Mouse (Mus musculus) neural tube, embryonic 13.5 days (tissue): ENCODE measurements around the gene Fam81a. TPM values are rescaled to one million over a fixed set of nuclear protein-coding genes. Genes with fewer than 3 reads are reported as not detected.

ENCODE experiments used
- ATAC-seq: fragments of 200-750 bp; cut with Nextera tagmentation; 2 replicates; pipeline ENCODE4 v1.8.0; 2017; ENCODE audit warnings: low read depth, mild to moderate bottlenecking, moderate TSS enrichment, moderate library complexity
- H3K27ac ChIP-seq: fragments of 300-500 bp; sonication (generic); replicated peaks from 2 replicates; pipeline ENCODE4 v1.5.1; 2015; ENCODE audit warnings: moderate library complexity, mild to moderate bottlenecking, inconsistent platforms
- H3K27me3 ChIP-seq: fragments of 300-500 bp; sonication (generic); 2 replicates; pipeline ENCODE4 v1.6.1; 2015; ENCODE audit warnings: mild to moderate bottlenecking, inconsistent platforms
- H3K36me3 ChIP-seq: fragments of 300-500 bp; sonication (generic); 2 replicates; pipeline ENCODE4 v1.6.1; 2015; ENCODE audit warnings: mild to moderate bottlenecking, inconsistent platforms
- H3K4me1 ChIP-seq: fragments of 300-500 bp; sonication (generic); replicated peaks from 2 replicates; pipeline ENCODE4 v1.6.1; 2015; ENCODE audit warnings: inconsistent platforms
- H3K4me2 ChIP-seq: fragments of 300-500 bp; sonication (generic); 2 replicates; pipeline ENCODE4 v1.6.1; 2015; ENCODE audit warnings: inconsistent platforms, mild to moderate bottlenecking, moderate library complexity
- H3K4me3 ChIP-seq: fragments of 300-500 bp; sonication (generic); 2 replicates; pipeline ENCODE4 v1.5.1; 2015; ENCODE audit warnings: mild to moderate bottlenecking, inconsistent platforms
- H3K9ac ChIP-seq: fragments of 300-500 bp; sonication (generic); 2 replicates; pipeline ENCODE4 v1.6.1; 2015; ENCODE audit warnings: moderate library complexity, mild to moderate bottlenecking, inconsistent platforms
- H3K9me3 ChIP-seq: fragments of 300-500 bp; sonication (generic); 2 replicates; pipeline ENCODE4 v1.6.1; 2016; ENCODE audit warnings: inconsistent platforms
- WGBS: fragments of 180-500 bp; shearing (Covaris S2); methylation state at CpG from one replicate; pipeline ENCODE4 v1.1.7; 2015; 5-methylcytosine and 5-hydroxymethylcytosine counted together
- polyA plus RNA-seq: library from polyadenylated mRNA; unstranded; fragments of >200 nt; fragmentation: Nextera tagmentation; extraction: Ambion mirVana; gene quantifications from 2 replicates; pipeline ENCODE4 v1.2.1, GENCODE M21; 2015

The Fam81a gene
- polyA plus RNA-seq, 1 experiment from 2014 or later = 5.1 TPM

- Histone ChIP-seq H3K4me2 (no peak overlapping the region), H3K27me3 (no peaks in the 10 kb centered on the region), H3K9me3 (no peaks in the 10 kb centered on the region), H3K4me3 (no peak overlapping the region), H3K9ac (no peak overlapping the region), H3K4me1 (no peaks in the 10 kb centered on the region), H3K27ac (no peak overlapping the region), H3K36me3 (no peaks in the 10 kb centered on the region)
- WGBS = 61% methylated on average over 6 of the region's 6 CpGs
- no peak for ATAC-seq
These were observed 93.5 kb downstream of the Fam81a start for GRCm38 (mm10) chr9:70048751-70049415.

GRCm38 (mm10) chr9:70048280-70048679, 94.1 kb downstream of the Fam81a start:
- Histone ChIP-seq H3K4me1 (no peaks in the 10 kb centered on the region), H3K4me3 (no peak overlapping the region), H3K27me3 (no peaks in the 10 kb centered on the region), H3K4me2 (no peak overlapping the region), H3K36me3 (no peaks in the 10 kb centered on the region), H3K27ac (no peak overlapping the region), H3K9me3 (no peaks in the 10 kb centered on the region), H3K9ac (no peak overlapping the region)
- WGBS = 45% methylated on average over 5 of the region's 5 CpGs
- ATAC-seq = no peak

GRCm38 (mm10) chr9:70047839-70048238, 94.5 kb downstream of the Fam81a start:
- Histone ChIP-seq H3K36me3 (no peaks in the 10 kb centered on the region), H3K27me3 (no peaks in the 10 kb centered on the region), H3K9me3 (no peaks in the 10 kb centered on the region), H3K27ac (no peak overlapping the region), H3K4me2 (no peak overlapping the region), H3K9ac (no peak overlapping the region), H3K4me3 (no peak overlapping the region), H3K4me1 (no peaks in the 10 kb centered on the region)
- 70% methylated on average over 3 of the region's 3 CpGs for WGBS
- ATAC-seq = no peak

- no peak overlapping the region for H3K27ac ChIP-seq
- no peaks in the 10 kb centered on the region for H3K36me3 ChIP-seq
- no peak for ATAC-seq
- H3K9ac ChIP-seq = no peak overlapping the region
- no peaks in the 10 kb centered on the region for H3K9me3 ChIP-seq
- 93% methylated on average over 6 of the region's 6 CpGs for WGBS
- no peaks in the 10 kb centered on the region for H3K4me1 ChIP-seq
- H3K4me3 ChIP-seq = no peak overlapping the region
- no peak overlapping the region for H3K4me2 ChIP-seq
- H3K27me3 ChIP-seq = no peaks in the 10 kb centered on the region
These were observed 96.1 kb downstream of the Fam81a start for GRCm38 (mm10) chr9:70046255-70046654.

GRCm38 (mm10) chr9:70044865-70045264, 97.5 kb downstream of the Fam81a start:
- Histone ChIP-seq H3K9ac (no peak overlapping the region), H3K27ac (no peak overlapping the region), H3K4me3 (no peak overlapping the region), H3K4me1 (no peaks in the 10 kb centered on the region), H3K4me2 (no peak overlapping the region), H3K36me3 (no peaks in the 10 kb centered on the region), H3K27me3 (no peaks in the 10 kb centered on the region), H3K9me3 (no peaks in the 10 kb centered on the region)
- ATAC-seq = no peak
- WGBS = 88% methylated on average over 2 of the region's 2 CpGs

- WGBS = 60% methylated on average over 1 of the region's 1 CpGs
- no peak for ATAC-seq
- H3K27ac ChIP-seq = no peak overlapping the region
- H3K4me1 ChIP-seq = no peaks in the 10 kb centered on the region
- no peak overlapping the region for H3K4me3 ChIP-seq
- no peak overlapping the region for H3K4me2 ChIP-seq
- no peaks in the 10 kb centered on the region for H3K36me3 ChIP-seq
- H3K27me3 ChIP-seq = no peaks in the 10 kb centered on the region
- no peaks in the 10 kb centered on the region for H3K9me3 ChIP-seq
- no peak overlapping the region for H3K9ac ChIP-seq
These were observed 99.4 kb downstream of the Fam81a start for GRCm38 (mm10) chr9:70042935-70043334.

- no peak overlapping the region for H3K27ac ChIP-seq
- H3K4me2 ChIP-seq = no peak overlapping the region
- ATAC-seq = no peak
- H3K36me3 ChIP-seq = no peaks in the 10 kb centered on the region
- no peak overlapping the region for H3K9ac ChIP-seq
- H3K9me3 ChIP-seq = no peaks in the 10 kb centered on the region
- no peaks in the 10 kb centered on the region for H3K4me1 ChIP-seq
- H3K4me3 ChIP-seq = no peak overlapping the region
- H3K27me3 ChIP-seq = no peaks in the 10 kb centered on the region
- 96% methylated on average over 4 of the region's 4 CpGs for WGBS
These were observed 100.2 kb downstream of the Fam81a start for GRCm38 (mm10) chr9:70042137-70042536.

GRCm38 (mm10) chr9:70040570-70040969, 101.8 kb downstream of the Fam81a start:
- WGBS = 84% methylated on average over 11 of the region's 11 CpGs

GRCm38 (mm10) chr9:70039597-70040385, 102.6 kb downstream of the Fam81a start:
- no peaks in the 10 kb centered on the region for H3K36me3 ChIP-seq
- no peaks in the 10 kb centered on the region for H3K27me3 ChIP-seq
- no peak for ATAC-seq
- H3K4me1 ChIP-seq = no peaks in the 10 kb centered on the region
- H3K4me2 ChIP-seq = no peak overlapping the region
- no peak overlapping the region for H3K27ac ChIP-seq
- no peaks in the 10 kb centered on the region for H3K9me3 ChIP-seq
- WGBS = 91% methylated on average over 6 of the region's 6 CpGs
- H3K9ac ChIP-seq = no peak overlapping the region
- H3K4me3 ChIP-seq = no peak overlapping the region

More at GRCm38 (mm10) chr9:70040570-70040969, 101.8 kb downstream of the Fam81a start:
- H3K27ac ChIP-seq = no peak overlapping the region
- no peaks in the 10 kb centered on the region for H3K36me3 ChIP-seq
- no peak overlapping the region for H3K9ac ChIP-seq
- no peak overlapping the region for H3K4me3 ChIP-seq
- no peaks in the 10 kb centered on the region for H3K27me3 ChIP-seq
- H3K4me2 ChIP-seq = no peak overlapping the region
- no peaks in the 10 kb centered on the region for H3K9me3 ChIP-seq
- no peak for ATAC-seq
- H3K4me1 ChIP-seq = no peaks in the 10 kb centered on the region

Other genes with a start within 250 kb of the Fam81a start
- 76.1 and 80.2 TPM in 2 replicates for gene Bnip2, start 153.1 kb downstream of the Fam81a start, polyA plus RNA-seq
- 205 and 221 TPM in 2 replicates for gene Gtf2a2, start 130.0 kb downstream of the Fam81a start, polyA plus RNA-seq
- gene Gcnt3, start 104.5 kb downstream of the Fam81a start, polyA plus RNA-seq = not detected in 2 replicates
- gene Myo1e, start 64.8 kb upstream of the Fam81a start, polyA plus RNA-seq = 7.9 and 8.2 TPM in 2 replicates